Mouse (Mus musculus): ENCODE measurements around the gene Mocs2. TPM values are rescaled to one million over a fixed set of nuclear protein-coding genes. Genes with fewer than 3 reads are reported as not detected.
A peak's percentile ranks its signal among the peaks of the same experiment; 100 is the strongest.

The Mocs2 gene
- polyA plus RNA-seq (2012; ENCODE audit: insufficient read depth, low replicate concordance): 2.3 TPM in 1 of 2 replicates, not detected in the other

DNA sequence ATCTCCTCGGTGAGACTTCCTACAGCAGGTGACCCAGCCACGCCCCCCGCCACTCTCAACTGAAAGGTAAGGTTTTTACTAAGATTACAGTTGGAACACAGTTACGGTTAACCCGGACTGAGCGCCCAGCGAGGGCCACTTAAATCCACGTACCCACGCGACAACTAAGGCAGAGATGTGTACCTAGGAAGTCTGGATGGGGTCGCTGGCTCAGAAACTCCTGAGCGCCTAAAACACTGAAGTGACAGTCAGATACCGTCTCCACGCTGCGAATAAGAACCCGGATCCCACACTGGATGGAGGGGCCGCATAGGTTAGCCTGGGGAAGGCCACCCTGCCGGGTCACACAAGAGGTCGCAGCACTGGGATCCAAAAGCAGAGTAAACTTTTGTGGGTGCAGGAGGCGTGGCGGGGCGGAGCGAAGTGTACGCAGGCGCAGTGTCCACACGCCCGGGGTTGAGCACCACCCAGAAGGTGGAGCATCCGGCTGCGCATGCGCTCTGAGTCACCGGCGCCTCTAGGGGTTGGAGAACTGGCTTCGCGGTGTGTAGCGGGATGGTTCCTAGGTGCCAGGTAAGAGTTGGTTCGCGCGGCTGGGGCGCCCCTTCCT is at the start of gene Mocs2:
Mocs2 (plus strand) TSS at position 486 of the 610 bp plus-strand sequence.
- Histone ChIP-seq H3K27me3 (replicated peaks) (peaks cover 2% of the 10 kb centered on the region), H3K4me3 (replicated peaks) (peak within 1 kb of the TSS; percentile 95), H3K4me1 (peaks cover 17% of the 10 kb centered on the region), H3K36me3 (replicated peaks; ENCODE audit: low read length) (peaks cover 30% of the 10 kb centered on the region), H3K9me3 (no peaks in the 10 kb centered on the region)
- TF ChIP-seq GATA1 (IDR thresholded peaks at IDR 0.05; ENCODE audit: borderline replicate concordance, low read length) (no peak), FLI1 (IDR thresholded peaks at IDR 0.05; ENCODE audit: low read length) (no peak)

- Histone ChIP-seq H3K27me3 (replicated peaks) (peaks cover 8% of the 10 kb centered on the region), H3K4me3 (replicated peaks) (no peak overlapping the region), H3K4me1 (no peaks in the 10 kb centered on the region), H3K9me3 (no peaks in the 10 kb centered on the region), H3K36me3 (replicated peaks; ENCODE audit: low read length) (no peaks in the 10 kb centered on the region)
- TF ChIP-seq FLI1 (IDR thresholded peaks at IDR 0.05; ENCODE audit: low read length) (no peak), GATA1 (IDR thresholded peaks at IDR 0.05; ENCODE audit: borderline replicate concordance, low read length) (no peak)
These were observed 26.5 kb upstream of the Mocs2 start for GRCm38 (mm10) chr13:114791511-114791910.

- Histone ChIP-seq H3K27me3 (replicated peaks) (peaks cover 8% of the 10 kb centered on the region), H3K9me3 (peaks cover 8% of the 10 kb centered on the region; the same call in 1 of the 2 replicates), H3K36me3 (replicated peaks; ENCODE audit: low read length) (no peaks in the 10 kb centered on the region), H3K4me1 (no peaks in the 10 kb centered on the region), H3K4me3 (replicated peaks) (no peak overlapping the region)
- TF ChIP-seq FLI1 (IDR thresholded peaks at IDR 0.05; ENCODE audit: low read length) (no peak), GATA1 (IDR thresholded peaks at IDR 0.05; ENCODE audit: borderline replicate concordance, low read length) (no peak)
These were observed 24.6 kb upstream of the Mocs2 start for GRCm38 (mm10) chr13:114793250-114794030.

DNA sequence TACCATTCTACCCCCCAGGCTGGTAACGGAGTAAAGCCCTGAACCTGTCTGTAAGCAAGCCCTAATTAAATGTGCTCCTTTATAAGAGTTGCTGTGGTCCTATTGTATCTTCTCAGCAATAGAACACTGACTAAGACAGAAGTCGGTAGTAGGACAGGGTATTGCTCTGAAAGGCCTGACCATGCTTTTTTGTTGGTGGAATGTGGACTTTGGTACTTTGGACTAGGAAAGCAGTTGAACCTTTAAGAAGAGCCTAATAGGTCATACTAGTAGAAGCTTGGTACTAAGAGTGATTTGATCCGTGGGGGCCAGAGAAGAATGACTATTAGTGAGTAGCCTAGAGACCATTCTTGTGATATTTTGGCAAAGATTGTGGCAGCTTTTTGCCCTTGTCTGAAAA is 16.2 kb upstream of the Mocs2 start:
- H3K4me1 ChIP-seq: no peaks in the 10 kb centered on the region
- no peaks in the 10 kb centered on the region for H3K27me3 ChIP-seq (replicated peaks)
- TF ChIP-seq FLI1 (IDR thresholded peaks at IDR 0.05; ENCODE audit: low read length) (no peak), GATA1 (IDR thresholded peaks at IDR 0.05; ENCODE audit: borderline replicate concordance, low read length) (no peak)
- no peaks in the 10 kb centered on the region for H3K36me3 ChIP-seq (replicated peaks; ENCODE audit: low read length)
- H3K9me3 ChIP-seq: peaks cover 14% of the 10 kb centered on the region; the same call in 1 of the 2 replicates
- no peak overlapping the region for H3K4me3 ChIP-seq (replicated peaks)

- peaks cover 9% of the 10 kb centered on the region; the same call in 1 of the 2 replicates for H3K9me3 ChIP-seq
- no peaks in the 10 kb centered on the region for H3K4me1 ChIP-seq
- no peak for TF ChIP-seq GATA1 (IDR thresholded peaks at IDR 0.05; ENCODE audit: borderline replicate concordance, low read length)
- no peak for TF ChIP-seq FLI1 (IDR thresholded peaks at IDR 0.05; ENCODE audit: low read length)
- no peak overlapping the region for H3K4me3 ChIP-seq (replicated peaks)
- H3K36me3 ChIP-seq (replicated peaks; ENCODE audit: low read length): no peaks in the 10 kb centered on the region
- H3K27me3 ChIP-seq (replicated peaks): no peaks in the 10 kb centered on the region
These were observed 15.1 kb upstream of the Mocs2 start for GRCm38 (mm10) chr13:114802971-114803370.

DNA sequence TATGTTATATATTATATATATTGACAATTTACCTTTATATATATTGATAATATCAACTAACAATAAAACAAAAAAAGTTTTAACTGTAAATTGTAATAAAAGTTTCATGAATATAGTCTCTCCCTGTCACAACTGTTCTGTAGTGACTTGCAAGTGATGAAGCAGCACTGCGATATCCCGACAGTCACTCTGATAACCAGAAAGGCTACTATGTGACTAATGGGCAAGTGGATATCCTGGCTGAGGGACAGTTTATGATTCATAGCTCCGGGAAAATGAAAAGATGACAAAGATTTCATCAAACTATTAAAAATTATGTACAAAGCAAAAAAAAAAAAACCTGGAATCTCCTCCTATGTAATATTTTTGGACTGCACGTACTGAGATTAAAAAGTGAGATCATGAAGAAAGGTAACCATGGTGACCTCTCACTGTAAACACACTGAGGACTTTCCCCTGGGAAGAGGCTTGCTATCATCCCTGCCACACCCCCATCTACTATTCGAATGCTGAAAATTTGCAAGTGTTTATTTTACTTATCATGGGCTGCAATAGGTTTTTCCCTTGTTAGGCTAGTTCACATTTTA is 8.3 kb upstream of the Mocs2 start:
- H3K9me3 ChIP-seq: no peaks in the 10 kb centered on the region
- TF ChIP-seq FLI1 (IDR thresholded peaks at IDR 0.05; ENCODE audit: low read length) (no peak), GATA1 (IDR thresholded peaks at IDR 0.05; ENCODE audit: borderline replicate concordance, low read length) (no peak)
- H3K27me3 ChIP-seq (replicated peaks): peaks cover 3% of the 10 kb centered on the region
- H3K36me3 ChIP-seq (replicated peaks; ENCODE audit: low read length): no peaks in the 10 kb centered on the region
- no peak overlapping the region for H3K4me3 ChIP-seq (replicated peaks)
- no peaks in the 10 kb centered on the region for H3K4me1 ChIP-seq

DNA sequence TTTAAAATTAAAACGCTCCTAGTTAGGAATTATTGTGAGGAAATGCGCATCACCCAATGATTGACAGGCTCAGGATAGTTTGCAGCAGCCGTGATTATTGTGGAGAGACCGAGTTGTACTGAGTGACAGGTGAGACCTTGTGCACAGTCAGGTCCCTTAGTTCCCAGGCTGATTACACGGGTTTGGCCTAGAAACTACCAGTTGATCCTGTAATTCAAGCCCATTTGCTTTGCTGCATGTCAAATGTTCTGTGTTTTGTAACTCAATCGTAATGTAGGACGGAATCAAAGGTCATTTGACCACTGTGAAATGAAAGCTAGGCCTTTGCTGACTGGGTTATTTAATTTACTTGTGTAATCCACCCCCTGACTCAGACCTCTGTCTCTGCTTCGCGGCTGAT is 477 bp downstream of the Mocs2 start:
- H3K36me3 ChIP-seq (replicated peaks; ENCODE audit: low read length): peaks cover 36% of the 10 kb centered on the region
- TF ChIP-seq GATA1 (IDR thresholded peaks at IDR 0.05; ENCODE audit: borderline replicate concordance, low read length) (no peak), FLI1 (IDR thresholded peaks at IDR 0.05; ENCODE audit: low read length) (no peak)
- H3K4me1 ChIP-seq: peaks cover 17% of the 10 kb centered on the region
- H3K4me3 ChIP-seq (replicated peaks): peak overlapping the region; percentile 95
- no peaks in the 10 kb centered on the region for H3K9me3 ChIP-seq
- H3K27me3 ChIP-seq (replicated peaks): no peaks in the 10 kb centered on the region

DNA sequence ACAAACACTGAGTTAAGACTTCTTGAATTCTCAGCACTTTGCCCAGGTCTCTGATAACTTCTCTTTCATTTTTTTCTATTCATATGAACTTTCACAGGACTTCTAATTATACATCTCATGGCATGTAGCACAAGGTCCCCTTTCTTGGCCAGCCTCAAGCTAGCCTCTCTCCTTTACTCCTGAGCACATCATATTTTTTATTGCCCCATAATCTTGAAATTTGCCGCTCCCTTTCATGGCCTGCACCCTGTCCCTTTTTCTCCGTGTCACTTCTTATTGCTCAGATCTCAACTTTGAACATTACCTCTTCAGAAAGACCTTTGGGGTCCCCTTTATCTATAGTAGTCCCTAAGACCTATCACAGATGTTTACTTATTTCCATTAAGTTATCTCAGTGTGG is 4.8 kb downstream of the Mocs2 start:
- TF ChIP-seq FLI1 (IDR thresholded peaks at IDR 0.05; ENCODE audit: low read length): no peak
- no peak for TF ChIP-seq GATA1 (IDR thresholded peaks at IDR 0.05; ENCODE audit: borderline replicate concordance, low read length)
- H3K36me3 ChIP-seq (replicated peaks; ENCODE audit: low read length): peaks cover 78% of the 10 kb centered on the region
- H3K9me3 ChIP-seq: no peaks in the 10 kb centered on the region; the same call in 1 of the 2 replicates

GRCm38 (mm10) chr13:114825377-114825855 is 7.4 kb downstream of the Mocs2 start:
- Histone ChIP-seq H3K4me1 (no peaks in the 10 kb centered on the region), H3K9me3 (no peaks in the 10 kb centered on the region; the same call in 1 of the 2 replicates), H3K36me3 (replicated peaks; ENCODE audit: low read length) (peaks cover 95% of the 10 kb centered on the region), H3K27me3 (replicated peaks) (no peaks in the 10 kb centered on the region), H3K4me3 (replicated peaks) (no peak overlapping the region)
- TF ChIP-seq FLI1 (IDR thresholded peaks at IDR 0.05; ENCODE audit: low read length) (no peak), GATA1 (IDR thresholded peaks at IDR 0.05; ENCODE audit: borderline replicate concordance, low read length) (no peak)

More for the DNA sequence above, 4.8 kb downstream of the Mocs2 start:
- no peaks in the 10 kb centered on the region for H3K27me3 ChIP-seq (replicated peaks)
- peaks cover 10% of the 10 kb centered on the region for H3K4me1 ChIP-seq
- H3K4me3 ChIP-seq (replicated peaks): no peak overlapping the region

Data from megakaryocyte, embryonic 14.5 days (primary cell).